Mouse (Mus musculus) left cerebral cortex, adult 9 months (tissue): ENCODE results near the gene Cers5.
"Not testable (repeated sequence)": the region's sequence is repeated elsewhere in the genome, so short reads cannot be mapped to it uniquely, and the experiment has no call there.

ENCODE experiments used
- DNase-seq, 2 experiments: peaks; one replicate each; pipeline ENCODE4 v3.0.0; 2022; ENCODE audit warnings: low spot score in 2 of 2

The Cers5 gene

GRCm38 (mm10) chr15:99772881-99772924, at the start of gene Cers5:
TSS of gene Cers5 (minus strand) at chr15:99772885.
- not testable (repeated sequence) for DNase-seq

DNA sequence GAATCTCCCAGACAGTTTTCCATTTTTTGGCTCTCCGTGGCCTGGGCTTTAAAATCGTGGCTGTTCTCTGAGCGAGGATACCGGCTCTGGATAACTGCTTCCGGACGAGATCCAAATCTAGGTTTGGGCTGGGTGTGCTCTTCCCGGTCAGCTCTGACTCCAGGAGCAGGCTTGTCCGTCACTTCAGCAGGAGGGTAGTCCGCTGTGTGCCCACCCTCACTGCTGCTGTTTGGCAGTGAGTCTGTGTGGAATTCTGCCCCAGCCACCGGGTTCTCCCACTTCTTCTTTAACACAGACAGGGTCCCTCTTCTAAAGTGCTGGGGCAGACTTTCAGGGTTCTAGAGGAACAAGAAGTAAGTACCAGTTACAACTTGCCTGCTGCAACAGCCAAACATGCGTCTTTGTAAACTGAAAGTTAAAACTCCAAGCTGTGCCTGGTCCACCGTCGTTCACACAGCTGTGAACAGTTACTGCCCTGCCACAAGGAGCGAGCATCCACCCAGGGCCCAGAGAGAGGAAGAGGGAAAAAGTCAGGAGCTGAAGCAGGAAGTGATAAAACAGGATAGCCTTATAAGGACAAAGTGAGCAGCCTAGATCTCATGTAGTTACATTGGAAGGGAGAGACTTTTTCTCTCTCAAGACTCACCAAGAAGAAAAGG, 47.1 kb upstream of the Cers5 start:
- DNase-seq, result no peak

DNA sequence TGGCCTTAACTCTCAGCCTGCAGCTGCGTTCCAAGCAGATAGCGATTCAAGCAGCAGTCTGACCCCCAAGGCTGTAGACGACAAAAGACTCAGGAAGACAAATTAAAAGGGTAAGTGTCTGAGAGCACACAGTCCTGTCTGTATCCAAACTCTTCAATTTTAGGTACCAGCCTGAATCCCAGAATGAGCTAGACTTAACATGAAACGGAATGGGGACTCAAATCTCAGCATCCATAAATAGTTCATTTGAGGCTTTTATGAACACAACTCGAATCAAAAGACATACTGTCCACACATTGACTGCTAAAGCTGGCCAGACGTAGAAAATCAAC, 46.4 kb upstream of the Cers5 start:
- DNase-seq, result no peak

GRCm38 (mm10) chr15:99818321-99819108, 45.8 kb upstream of the Cers5 start:
- no peak for DNase-seq

- DNase-seq, result no peak
These were observed 44.9 kb upstream of the Cers5 start for GRCm38 (mm10) chr15:99817343-99818235.

DNA sequence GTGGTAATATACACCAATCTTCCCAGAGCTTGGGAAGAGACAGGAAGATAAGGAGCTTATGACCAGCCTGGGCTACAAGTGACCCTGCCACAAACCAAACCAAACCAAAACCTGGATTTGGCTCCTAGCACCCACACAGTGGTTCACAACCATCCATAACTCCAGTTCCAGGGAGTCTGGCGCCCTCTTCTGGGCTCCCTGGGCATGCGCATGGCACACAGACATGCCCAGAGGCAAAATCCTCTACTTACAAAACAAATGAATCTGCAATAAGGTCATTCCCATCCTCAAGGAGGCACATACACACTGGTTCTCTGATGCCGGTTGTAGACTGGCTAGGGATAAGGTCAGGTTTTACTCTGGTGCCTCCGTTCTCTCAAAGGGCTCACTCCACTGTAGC, 43.3 kb upstream of the Cers5 start:
- no peak for DNase-seq

- no peak for DNase-seq
These were observed 42.0 kb upstream of the Cers5 start for GRCm38 (mm10) chr15:99814554-99815260.

DNA sequence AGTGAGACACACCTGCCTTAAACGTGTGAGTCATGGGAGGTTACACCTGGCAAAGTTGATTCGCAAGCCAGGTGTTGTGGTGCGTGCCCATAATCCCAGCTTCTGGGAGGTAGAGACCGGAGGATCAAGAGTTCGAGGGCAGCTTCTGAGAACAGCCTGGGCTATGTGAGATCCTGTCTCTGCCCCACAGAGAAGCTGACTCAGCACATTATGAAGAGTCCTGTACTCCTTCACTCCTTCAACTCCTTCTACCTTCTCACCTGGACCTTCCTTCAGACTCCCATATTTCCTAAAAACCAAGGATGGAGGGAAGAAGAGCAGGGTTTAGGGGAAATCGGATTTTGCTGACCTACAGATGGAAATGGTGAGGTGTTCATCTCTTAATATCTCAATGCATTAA, 41.0 kb upstream of the Cers5 start:
- no peak for DNase-seq

DNA sequence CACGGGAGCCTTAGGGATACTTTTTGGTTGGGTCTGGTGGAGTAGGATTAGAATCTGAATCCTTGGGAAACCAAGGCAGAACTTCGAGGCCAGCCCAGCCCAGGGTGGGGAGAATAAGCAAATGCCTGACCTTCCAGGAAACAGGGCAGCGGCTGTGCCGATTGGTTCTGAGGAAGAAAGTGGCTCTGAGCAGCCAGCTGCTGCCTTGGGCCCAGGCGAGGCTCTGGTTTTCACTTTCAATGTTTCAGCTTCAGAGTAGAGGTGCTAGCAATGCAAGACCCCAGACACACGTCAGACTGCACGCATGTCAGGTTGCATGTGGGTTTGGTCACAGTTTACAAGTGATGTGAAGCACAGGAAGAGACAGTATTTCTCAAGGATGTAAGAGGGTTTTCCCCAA, 39.4 kb upstream of the Cers5 start:
- DNase-seq, result no peak

- DNase-seq, result no peak
These were observed 35.4 kb upstream of the Cers5 start for GRCm38 (mm10) chr15:99807776-99808735.

GRCm38 (mm10) chr15:99806171-99806570, 33.5 kb upstream of the Cers5 start:
- DNase-seq, result no peak

GRCm38 (mm10) chr15:99805673-99806072, 33.0 kb upstream of the Cers5 start:
- no peak for DNase-seq

- DNase-seq, result no peak
These were observed 30.5 kb upstream of the Cers5 start for GRCm38 (mm10) chr15:99803186-99803644.

DNA sequence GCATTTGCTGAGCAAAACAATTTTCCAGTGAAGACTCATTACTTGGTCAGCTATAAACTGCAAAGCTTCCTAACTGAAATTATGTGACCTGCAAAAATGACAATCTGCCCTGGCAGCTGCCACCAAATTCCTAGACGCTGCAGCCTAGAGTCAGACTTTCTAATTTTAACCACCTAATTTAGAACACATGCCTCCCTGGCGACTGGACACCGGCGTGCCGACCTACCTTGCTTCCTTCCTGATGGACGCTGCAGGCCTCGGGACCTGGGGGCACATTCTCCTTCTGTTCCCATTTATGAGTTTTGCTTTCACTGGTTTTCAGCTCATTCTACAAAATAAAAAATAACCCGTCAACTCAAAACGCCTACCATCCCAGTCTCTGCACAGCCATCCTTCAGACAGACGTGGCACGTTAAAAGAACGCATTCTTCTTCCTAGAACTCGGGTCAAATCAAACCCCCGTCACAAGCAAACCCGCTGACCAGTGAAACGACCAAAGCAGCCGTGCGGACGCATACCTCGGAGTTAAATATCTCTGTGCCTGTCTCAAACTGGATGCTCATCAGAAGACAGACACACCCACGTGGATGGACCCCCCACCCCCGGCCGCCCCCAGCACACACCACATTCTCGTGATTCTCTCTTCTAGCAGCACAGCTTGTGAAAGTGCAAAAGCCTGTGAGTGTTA, 29.3 kb upstream of the Cers5 start:
- no peak for DNase-seq

GRCm38 (mm10) chr15:99799706-99800105, 27.0 kb upstream of the Cers5 start:
- DNase-seq, result no peak

- no peak for DNase-seq
These were observed 25.2 kb upstream of the Cers5 start for GRCm38 (mm10) chr15:99797898-99798297.

DNA sequence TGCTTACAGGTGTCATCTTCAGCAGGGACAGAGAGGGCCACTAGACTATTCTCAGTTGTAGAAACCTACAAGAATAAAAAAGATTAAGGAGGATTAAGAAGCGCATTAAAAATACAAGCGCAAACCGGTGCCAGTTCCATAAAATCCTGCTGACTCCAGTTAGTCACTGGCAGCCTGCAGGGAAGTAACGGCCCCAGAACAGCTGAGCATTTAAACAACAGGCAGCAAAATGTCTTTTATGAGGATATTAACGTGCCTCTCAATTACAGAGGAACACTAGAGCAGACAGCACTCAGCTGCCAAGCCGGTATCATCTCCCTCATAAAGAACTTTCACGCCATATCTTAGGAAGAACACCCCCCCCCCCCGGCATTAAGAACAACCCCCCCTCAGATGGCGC, 24.1 kb upstream of the Cers5 start:
- DNase-seq, result no peak

DNA sequence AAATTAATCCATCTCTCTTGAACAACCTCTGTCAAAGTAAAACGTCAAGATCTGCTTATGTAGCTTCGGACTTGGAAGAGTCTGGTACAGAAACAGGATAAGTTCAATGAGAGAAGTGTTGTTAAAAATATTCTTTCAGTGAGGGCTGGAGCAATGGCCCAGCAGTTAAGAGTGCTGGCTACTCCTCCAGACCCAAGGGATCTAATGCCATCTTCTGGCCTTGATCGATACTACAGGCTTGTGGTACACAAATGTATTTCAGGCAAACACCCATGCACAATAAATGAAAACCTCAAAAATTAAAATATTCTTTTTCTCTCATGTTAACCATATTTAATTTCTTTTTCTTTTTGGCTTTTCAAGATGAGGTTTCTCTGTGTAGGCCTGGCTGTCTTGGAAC, 23.4 kb upstream of the Cers5 start:
- DNase-seq, result no peak

DNA sequence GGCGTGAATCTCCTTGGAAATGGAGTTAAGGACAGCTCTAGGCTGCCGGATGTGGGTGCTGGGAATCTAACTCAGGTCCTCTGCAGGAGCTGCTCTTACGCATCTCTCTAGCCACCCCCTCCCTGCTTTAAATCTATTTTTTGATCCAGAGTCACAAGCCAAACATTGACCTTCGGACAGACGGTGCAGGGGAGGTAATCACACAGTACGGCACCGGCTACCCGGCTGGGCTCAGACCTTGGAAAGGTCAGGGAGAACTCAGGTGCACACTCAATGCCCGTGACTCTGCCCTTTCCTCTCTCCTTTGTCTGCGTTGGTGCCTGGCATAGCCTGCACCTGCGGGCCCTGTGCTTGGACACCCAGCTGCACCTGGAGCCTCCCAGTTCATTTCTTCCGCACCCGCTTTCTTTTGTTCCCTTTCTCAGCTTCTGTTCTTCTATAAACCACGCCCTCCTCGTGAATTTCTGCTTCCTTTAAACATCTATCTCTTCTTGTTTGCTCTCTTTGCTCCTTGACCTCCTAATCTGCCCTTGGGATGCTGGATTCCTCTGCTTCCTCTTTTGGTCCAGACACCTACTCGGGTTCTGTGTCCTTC, 19.6 kb upstream of the Cers5 start:
- no peak for DNase-seq

GRCm38 (mm10) chr15:99791003-99791402, 18.3 kb upstream of the Cers5 start:
- DNase-seq, result no peak
